In genomic region chr17:17899268-17899667, GRCm38 (mm10) we compare ENCODE assay signal across 13 mouse cellular contexts. TPM values are rescaled to one million over a fixed set of nuclear protein-coding genes. Genes with fewer than 3 reads are reported as not detected.
DNase-seq lines count a peak whose midpoint lies in the region; ATAC-seq and TF ChIP-seq lines count a peak whose summit lies in the region.
"Had no signal": no experiment of that assay in that cellular context is flagged by ENCODE, and none has a peak within 500 bp of the region (broad histone marks: within the 10 kb centered on the region; RNA-seq: fewer than 3 reads in every experiment).

No protein-coding gene starts in this region.

- no peaks in the 10 kb centered on the region for H3K4me1 ChIP-seq in forebrain, embryonic 16.5 days (replicated peaks; ENCODE audit: control insufficient read depth, insufficient read depth, low read length)
- no peaks in the 10 kb centered on the region for H3K4me1 ChIP-seq in forebrain, embryonic 10.5 days
- no peaks in the 10 kb centered on the region for H3K4me1 ChIP-seq in lung, embryonic 14.5 days (ENCODE audit: insufficient read depth)
- H3K4me1 ChIP-seq in neural tube, embryonic 15.5 days: no peaks in the 10 kb centered on the region
- H3K4me1 ChIP-seq: kidney, embryonic 15.5 days; limb, embryonic 15.5 days had no signal

- H3K27ac ChIP-seq in forebrain, embryonic 16.5 days (ENCODE audit: low read length): no peak overlapping the region
- H3K27ac ChIP-seq in forebrain, embryonic 10.5 days: no peak overlapping the region
- H3K27ac ChIP-seq in lung, embryonic 14.5 days (ENCODE audit: low read depth): no peak overlapping the region
- H3K27ac ChIP-seq in neural tube, embryonic 15.5 days (replicated peaks): no peak overlapping the region
- H3K27ac ChIP-seq: kidney, embryonic 15.5 days; limb, embryonic 15.5 days had no signal

- no peaks in the 10 kb centered on the region for H3K27me3 ChIP-seq in forebrain, embryonic 16.5 days (replicated peaks; ENCODE audit: control insufficient read depth, insufficient read depth, low read length)
- H3K27me3 ChIP-seq in forebrain, embryonic 10.5 days (ENCODE audit: poor library complexity, severe bottlenecking): no peaks in the 10 kb centered on the region
- no peaks in the 10 kb centered on the region for H3K27me3 ChIP-seq in lung, embryonic 14.5 days (ENCODE audit: insufficient read depth, low read length)
- H3K27me3 ChIP-seq in neural tube, embryonic 15.5 days (replicated peaks): no peaks in the 10 kb centered on the region
- H3K27me3 ChIP-seq: kidney, embryonic 15.5 days; limb, embryonic 15.5 days had no signal

- TF ChIP-seq CTCF in lung, embryonic 14.5 days (IDR thresholded peaks at IDR 0.05; ENCODE audit: low read depth): peak; percentile 41

- ATAC-seq in forebrain, embryonic 16.5 days: 0 out of 2 replicates have a peak, but pooled peaks have one; percentile 33
- ATAC-seq in lung, embryonic 14.5 days (ENCODE audit: insufficient read depth): no peak
- ATAC-seq in neural tube, embryonic 15.5 days (ENCODE audit: low FRiP score): peak; percentile 77

- 77% methylated on average over 2 of the region's 2 CpGs for WGBS in forebrain, embryonic 16.5 days
- 89% methylated on average over 2 of the region's 2 CpGs for WGBS in forebrain, embryonic 10.5 days
- WGBS in lung, embryonic 14.5 days: 75% methylated on average over 2 of the region's 2 CpGs
- 97% methylated on average over 2 of the region's 2 CpGs for WGBS in neural tube, embryonic 15.5 days

- no peak overlapping the region for H3K4me3 ChIP-seq in forebrain, embryonic 16.5 days (replicated peaks; ENCODE audit: low read length)
- no peak overlapping the region for H3K4me3 ChIP-seq in forebrain, embryonic 10.5 days
- no peak overlapping the region for H3K4me3 ChIP-seq in lung, embryonic 14.5 days (ENCODE audit: low read depth, low read length)
- H3K4me3 ChIP-seq in neural tube, embryonic 15.5 days (replicated peaks): no peak overlapping the region
- H3K4me3 ChIP-seq: kidney, embryonic 15.5 days; limb, embryonic 15.5 days had no signal

- no peaks in the 10 kb centered on the region for H3K36me3 ChIP-seq in forebrain, embryonic 16.5 days (ENCODE audit: control insufficient read depth, insufficient read depth)
- no peaks in the 10 kb centered on the region for H3K36me3 ChIP-seq in forebrain, embryonic 10.5 days (replicated peaks)
- no peaks in the 10 kb centered on the region for H3K36me3 ChIP-seq in lung, embryonic 14.5 days (ENCODE audit: insufficient read depth)
- no peaks in the 10 kb centered on the region for H3K36me3 ChIP-seq in neural tube, embryonic 15.5 days
- H3K36me3 ChIP-seq: G1E; kidney, embryonic 15.5 days; limb, embryonic 15.5 days had no signal

- H3K9ac ChIP-seq in forebrain, embryonic 16.5 days (replicated peaks; ENCODE audit: low read depth, low read length): no peak overlapping the region
- H3K9ac ChIP-seq in lung, embryonic 14.5 days: no peak overlapping the region
- H3K9ac ChIP-seq in neural tube, embryonic 15.5 days (replicated peaks): no peak overlapping the region
- H3K9ac ChIP-seq: kidney, embryonic 15.5 days; limb, embryonic 15.5 days had no signal

- no peaks in the 10 kb centered on the region for H3K9me3 ChIP-seq in forebrain, embryonic 16.5 days (ENCODE audit: control insufficient read depth, low read length)
- no peaks in the 10 kb centered on the region for H3K9me3 ChIP-seq in forebrain, embryonic 10.5 days
- no peaks in the 10 kb centered on the region for H3K9me3 ChIP-seq in lung, embryonic 14.5 days (ENCODE audit: low read depth, low read length)
- H3K9me3 ChIP-seq in neural tube, embryonic 15.5 days (replicated peaks): no peaks in the 10 kb centered on the region
- H3K9me3 ChIP-seq: G1E; kidney, embryonic 15.5 days; limb, embryonic 15.5 days had no signal

- H3K4me2 ChIP-seq in forebrain, embryonic 16.5 days (ENCODE audit: low read length): no peak overlapping the region
- no peak overlapping the region for H3K4me2 ChIP-seq in lung, embryonic 14.5 days
- H3K4me2 ChIP-seq in neural tube, embryonic 15.5 days: no peak overlapping the region
- H3K4me2 ChIP-seq: kidney, embryonic 15.5 days; limb, embryonic 15.5 days had no signal

- no peak for DNase-seq in forebrain, embryonic 10.5 days (ENCODE audit: extremely low spot score, low spot score)
- peak; percentile 52 for DNase-seq in lung, embryonic 14.5 days
- DNase-seq in lung, postnatal 25 days (ENCODE audit: low spot score): no peak
- peak; percentile 27 for DNase-seq in ZHBTc4 (ENCODE audit: low read depth, low spot score)
- no peak for DNase-seq in spleen, postnatal 10 days (ENCODE audit: low spot score in 2 of 2)
- DNase-seq in thymus, postnatal 4 days: no peak
- DNase-seq: heart, adult 18-20 months had no signal

RNA-seq across cellular contexts. Expression of gene Fpr3, which starts 11.6 kb away (rescaled TPM):
- not detected in 2 replicates for polyA plus RNA-seq in forebrain, embryonic 16.5 days (2015; fragmentation: Nextera tagmentation; extraction: Ambion mirVana)
- not detected in 2 replicates for polyA plus RNA-seq in forebrain, embryonic 10.5 days (2016; fragmentation: Nextera tagmentation; extraction: Ambion mirVana)
- not detected in 2 replicates for polyA plus RNA-seq in lung, embryonic 14.5 days (2014; fragmentation: Nextera tagmentation; extraction: Ambion mirVana)
- not detected in 2 replicates for polyA plus RNA-seq in neural tube, embryonic 15.5 days (2015; fragmentation: Nextera tagmentation; extraction: Ambion mirVana)
- polyA plus RNA-seq: G1E; kidney, embryonic 15.5 days; limb, embryonic 15.5 days; stomach, embryonic 14.5 days had no signal

RNA-seq across cellular contexts. Expression of gene Fpr2, which starts 11.6 kb away (rescaled TPM):
- not detected in 2 replicates for polyA plus RNA-seq in forebrain, embryonic 16.5 days (2015; fragmentation: Nextera tagmentation; extraction: Ambion mirVana)
- polyA plus RNA-seq in forebrain, embryonic 10.5 days (2016; fragmentation: Nextera tagmentation; extraction: Ambion mirVana): not detected in 2 replicates
- 0.17 and 1.1 TPM in 2 replicates for polyA plus RNA-seq in lung, embryonic 14.5 days (2014; fragmentation: Nextera tagmentation; extraction: Ambion mirVana)
- 0.44 TPM in 1 of 2 replicates, not detected in the other for polyA plus RNA-seq in neural tube, embryonic 15.5 days (2015; fragmentation: Nextera tagmentation; extraction: Ambion mirVana)
- polyA plus RNA-seq: G1E; stomach, embryonic 14.5 days had no signal

RNA-seq across cellular contexts. Expression of gene Fpr1, which starts 15.5 kb away (rescaled TPM):
- polyA plus RNA-seq in forebrain, embryonic 16.5 days (2015; fragmentation: Nextera tagmentation; extraction: Ambion mirVana): not detected in 2 replicates
- not detected in 2 replicates for polyA plus RNA-seq in forebrain, embryonic 10.5 days (2016; fragmentation: Nextera tagmentation; extraction: Ambion mirVana)
- polyA plus RNA-seq in lung, embryonic 14.5 days (2014; fragmentation: Nextera tagmentation; extraction: Ambion mirVana): 0.13 and 0.46 TPM in 2 replicates
- 0.15 and 0.23 TPM in 2 replicates for polyA plus RNA-seq in neural tube, embryonic 15.5 days (2015; fragmentation: Nextera tagmentation; extraction: Ambion mirVana)
- polyA plus RNA-seq: G1E had no signal

RNA-seq across cellular contexts. Expression of gene Has1, which starts 44.3 kb away (rescaled TPM):
- polyA plus RNA-seq in forebrain, embryonic 16.5 days (2015; fragmentation: Nextera tagmentation; extraction: Ambion mirVana): 0.32 and 0.92 TPM in 2 replicates
- 1.00 and 1.4 TPM in 2 replicates for polyA plus RNA-seq in forebrain, embryonic 10.5 days (2016; fragmentation: Nextera tagmentation; extraction: Ambion mirVana)
- 2.1 and 2.2 TPM in 2 replicates for polyA plus RNA-seq in lung, embryonic 14.5 days (2014; fragmentation: Nextera tagmentation; extraction: Ambion mirVana)
- polyA plus RNA-seq in neural tube, embryonic 15.5 days (2015; fragmentation: Nextera tagmentation; extraction: Ambion mirVana): 1.4 and 1.9 TPM in 2 replicates
- polyA plus RNA-seq: G1E had no signal

Comparison
In these comparisons a context has a peak if more than half of its experiments do, and no peak if none do; other contexts are left out.
1. DNase-seq: peak in lung, embryonic 14.5 days (single experiment) and ZHBTc4 (single experiment); none in forebrain, embryonic 10.5 days (single experiment), lung, postnatal 25 days (single experiment), spleen, postnatal 10 days (0 of 2) and thymus, postnatal 4 days (single experiment).